Mouse (Mus musculus) lung, embryonic 14.5 days (tissue): Measurements from ENCODE around the gene Trpm5. TPM values are rescaled to one million over a fixed set of nuclear protein-coding genes. Genes with fewer than 3 reads are reported as not detected.

Experiments used
- ATAC-seq: fragments of 200-750 bp; cut with Nextera tagmentation; 2 replicates; pipeline ENCODE4 v1.8.0; 2017; ENCODE audit warnings: mild to moderate bottlenecking, moderate TSS enrichment, moderate library complexity; ENCODE audit not compliant: insufficient read depth
- DNase-seq: peaks from one replicate; pipeline ENCODE4 v3.0.0-alpha.2; 2015
- H3K27ac ChIP-seq: fragments of 300-500 bp; sonication (generic); 2 replicates; pipeline ENCODE4 v1.5.1; 2014; ENCODE audit warnings: low read depth, mild to moderate bottlenecking, moderate library complexity
- H3K27me3 ChIP-seq: fragments of 300-500 bp; sonication (generic); 2 replicates; pipeline ENCODE4 v1.6.1; 2014; ENCODE audit warnings: low read length, control low read depth; ENCODE audit not compliant: insufficient read depth
- H3K36me3 ChIP-seq: fragments of 300-500 bp; sonication (generic); 2 replicates; pipeline ENCODE4 v1.6.1; 2014; ENCODE audit warnings: control low read depth; ENCODE audit not compliant: insufficient read depth
- H3K4me1 ChIP-seq: fragments of 300-500 bp; sonication (generic); 2 replicates; pipeline ENCODE4 v1.6.1; 2014; ENCODE audit warnings: antibody characterized with exemption, control low read depth; ENCODE audit not compliant: insufficient read depth
- H3K4me2 ChIP-seq: fragments of 300-500 bp; sonication (generic); 2 replicates; pipeline ENCODE4 v1.6.1; 2014; ENCODE audit warnings: mild to moderate bottlenecking
- H3K4me3 ChIP-seq: fragments of 300-500 bp; sonication (generic); 2 replicates; pipeline ENCODE4 v1.5.1; 2014; ENCODE audit warnings: low read depth, low read length
- H3K9ac ChIP-seq: fragments of 300-500 bp; sonication (generic); 2 replicates; pipeline ENCODE4 v1.6.1; 2014
- H3K9me3 ChIP-seq: fragments of 300-500 bp; sonication (generic); 2 replicates; pipeline ENCODE4 v1.6.1; 2016; ENCODE audit warnings: low read depth, low read length, control low read depth
- CTCF ChIP-seq: IDR thresholded peaks from 2 replicates; pipeline ENCODE4 v1.5.1; 2016; ENCODE audit warnings: antibody characterized with exemption, low read depth
- WGBS: fragments of 180-500 bp; shearing (Covaris S2); extraction: QIAGEN DNeasy Blood & Tissue Kit; methylation state at CpG from one replicate; pipeline ENCODE4 v1.1.7; 2014; 5-methylcytosine and 5-hydroxymethylcytosine counted together
- polyA plus RNA-seq: library from polyadenylated mRNA; unstranded; fragments of >200 nt; fragmentation: Nextera tagmentation; extraction: Ambion mirVana; gene quantifications from 2 replicates; pipeline ENCODE4 v1.2.1, GENCODE M21; 2014

Trpm5 gene
- polyA plus RNA-seq, 1 experiment from 2014 or later, result 4.7 TPM

DNA sequence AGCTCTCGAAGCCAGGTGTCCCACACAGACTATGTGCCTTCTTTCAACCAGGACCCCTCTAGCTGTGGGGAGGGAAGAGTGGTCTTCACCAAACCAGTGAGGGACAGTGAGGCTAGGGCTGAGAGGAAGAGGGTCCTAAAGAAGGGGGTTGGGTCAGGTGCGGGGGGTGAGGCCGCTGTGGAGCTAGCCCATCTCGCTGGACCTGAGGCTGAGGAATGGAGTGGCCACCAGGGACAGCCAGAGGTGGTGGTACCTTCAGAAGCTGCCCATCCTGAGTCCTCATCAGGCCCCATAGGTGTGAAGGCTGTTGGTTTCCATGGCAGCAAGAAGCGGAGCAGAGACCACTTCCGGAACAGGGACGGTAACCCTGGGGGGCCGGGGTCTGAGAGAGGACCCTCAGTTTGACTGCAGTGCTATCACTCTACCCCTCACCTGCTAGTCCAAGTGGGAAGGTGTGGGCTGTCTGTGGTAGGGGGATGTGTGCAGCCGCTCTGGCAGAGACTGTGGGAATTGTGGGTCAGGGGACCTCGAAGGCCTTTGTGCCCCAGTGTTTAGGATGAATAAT lies 23.9 kb downstream of the Trpm5 start:
- Histone ChIP-seq H3K9ac (peak overlapping the region; percentile 87), H3K9me3 (no peaks in the 10 kb centered on the region), H3K4me2 (peak overlapping the region; percentile 84), H3K4me3 (peak overlapping the region; percentile 66), H3K4me1 (peaks cover 9% of the 10 kb centered on the region), H3K27me3 (no peaks in the 10 kb centered on the region), H3K36me3 (peaks cover 43% of the 10 kb centered on the region), H3K27ac (no peak overlapping the region)
- ATAC-seq (no peak), DNase-seq (no peak)
- 83% methylated on average over 10 of the region's 10 CpGs for WGBS
- TF ChIP-seq CTCF, result no peak

DNA sequence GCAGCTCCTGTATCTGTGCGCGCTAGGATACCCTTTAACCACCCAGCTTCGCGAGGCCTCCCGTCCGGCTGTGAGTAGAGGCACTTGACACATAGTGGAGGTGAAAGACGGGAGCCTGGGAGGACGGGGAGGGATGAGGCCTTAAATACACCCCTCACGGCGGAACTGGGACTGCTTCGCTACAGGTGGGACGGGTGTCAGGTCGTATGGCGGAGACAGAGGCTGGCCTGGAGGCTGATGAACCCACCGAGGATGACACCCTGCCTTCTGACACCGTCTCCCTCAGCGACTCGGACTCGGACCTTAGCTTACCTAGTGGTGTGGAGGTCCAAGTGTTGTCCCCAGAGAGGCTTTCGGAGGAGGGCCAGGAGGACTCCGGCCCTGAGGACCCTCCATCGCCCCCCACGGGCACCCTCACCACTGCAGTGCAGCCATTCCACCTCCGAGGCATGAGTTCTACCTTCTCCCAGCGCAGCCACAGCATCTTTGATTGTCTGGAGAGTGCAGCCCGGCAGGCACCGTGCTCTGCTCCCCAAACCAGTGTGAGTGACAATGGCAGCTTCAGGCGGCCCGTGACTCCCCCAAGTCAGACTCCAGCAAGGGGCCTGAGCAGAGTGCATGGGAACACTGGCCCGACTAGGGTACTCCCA lies 24.6 kb downstream of the Trpm5 start:
- Histone ChIP-seq H3K9ac (peak overlapping the region; percentile 87), H3K4me2 (peak overlapping the region; percentile 84), H3K36me3 (peaks cover 50% of the 10 kb centered on the region), H3K27ac (peak overlapping the region; percentile 71), H3K4me3 (peak overlapping the region; percentile 66), H3K27me3 (no peaks in the 10 kb centered on the region), H3K4me1 (peaks cover 9% of the 10 kb centered on the region), H3K9me3 (no peaks in the 10 kb centered on the region)
- no peak for DNase-seq
- peak; percentile 36; the same call in 1 of the 2 replicates for TF ChIP-seq CTCF
- 9% methylated on average over 30 of the region's 30 CpGs for WGBS
- ATAC-seq, result no peak

GRCm38 (mm10) chr7:143068882-143069591 lies 25.4 kb downstream of the Trpm5 start, which contains the start of gene Tssc4:
Tssc4 (plus strand) TSS chr7:143069249.
- no peak for TF ChIP-seq CTCF
- Histone ChIP-seq H3K4me1 (peaks cover 9% of the 10 kb centered on the region), H3K4me2 (peak within 1 kb of the TSS; percentile 84), H3K27me3 (no peaks in the 10 kb centered on the region), H3K9me3 (no peaks in the 10 kb centered on the region), H3K4me3 (peak within 1 kb of the TSS; percentile 66), H3K27ac (peak within 1 kb of the TSS; percentile 97), H3K9ac (peak within 1 kb of the TSS; percentile 87), H3K36me3 (peaks cover 58% of the 10 kb centered on the region)
- WGBS, result under 1% methylated on average over 51 of the region's 51 CpGs
- ATAC-seq (peak; percentile 97), DNase-seq (peak; percentile 100)

- Histone ChIP-seq H3K4me2 (peak overlapping the region; percentile 84), H3K4me1 (peaks cover 9% of the 10 kb centered on the region), H3K27me3 (no peaks in the 10 kb centered on the region), H3K36me3 (peaks cover 65% of the 10 kb centered on the region), H3K9ac (peak overlapping the region; percentile 43; the same call in 1 of the 2 replicates), H3K4me3 (peak overlapping the region; percentile 66), H3K27ac (peak overlapping the region; percentile 97), H3K9me3 (no peaks in the 10 kb centered on the region)
- ATAC-seq (no peak; the same call in none of the 2 replicates), DNase-seq (no peak)
- 56% methylated on average over 13 of the region's 13 CpGs for WGBS
- TF ChIP-seq CTCF, result no peak
Measured at GRCm38 (mm10) chr7:143068316-143068881, 26.0 kb downstream of the Trpm5 start.

- Histone ChIP-seq H3K27ac (peak overlapping the region; percentile 97; the same call in 1 of the 2 replicates), H3K9me3 (no peaks in the 10 kb centered on the region), H3K36me3 (peaks cover 70% of the 10 kb centered on the region), H3K27me3 (no peaks in the 10 kb centered on the region), H3K4me3 (no peak overlapping the region), H3K4me2 (peak overlapping the region; percentile 84; the same call in 1 of the 2 replicates), H3K9ac (peak overlapping the region; percentile 43; the same call in 1 of the 2 replicates), H3K4me1 (peaks cover 9% of the 10 kb centered on the region)
- no peak for DNase-seq
- no peak for TF ChIP-seq CTCF
- no peak for ATAC-seq
- WGBS, result 75% methylated on average over 3 of the region's 3 CpGs
Measured at GRCm38 (mm10) chr7:143067897-143068296, 26.5 kb downstream of the Trpm5 start.

GRCm38 (mm10) chr7:143067469-143067868 lies 27.0 kb downstream of the Trpm5 start:
- H3K9ac ChIP-seq, result no peak overlapping the region
- H3K36me3 ChIP-seq, result peaks cover 74% of the 10 kb centered on the region
- no peak for DNase-seq
- H3K9me3 ChIP-seq, result no peaks in the 10 kb centered on the region
- H3K4me3 ChIP-seq, result no peak overlapping the region
- 68% methylated on average over 2 of the region's 2 CpGs for WGBS
- peaks cover 9% of the 10 kb centered on the region for H3K4me1 ChIP-seq
- H3K27ac ChIP-seq, result no peak overlapping the region
- no peak overlapping the region for H3K4me2 ChIP-seq
- TF ChIP-seq CTCF, result no peak
- no peaks in the 10 kb centered on the region for H3K27me3 ChIP-seq
- ATAC-seq, result no peak
